Mouse (Mus musculus) myocyte (in vitro differentiated cells): ENCODE data around the gene Mettl27. TPM values are rescaled to one million over a fixed set of nuclear protein-coding genes. Genes with fewer than 3 reads are reported as not detected.

ENCODE experiments used
- H3K27me3 ChIP-seq: one replicate; pipeline ENCODE4 v1.6.1; 2011; ENCODE audit not compliant: control insufficient read depth, insufficient read depth, insufficient read length
- H3K36me3 ChIP-seq: one replicate; pipeline ENCODE4 v1.6.1; 2011; ENCODE audit not compliant: control insufficient read depth, insufficient read depth
- H3K4me2 ChIP-seq: one replicate; pipeline ENCODE4 v1.6.1; 2011; ENCODE audit warnings: low read depth, control low read depth
- H3K4me3 ChIP-seq: one replicate; pipeline ENCODE4 v1.5.1; 2011; ENCODE audit warnings: mild to moderate bottlenecking, control low read depth, moderate library complexity
- H3K79me2 ChIP-seq: one replicate; pipeline ENCODE4 v1.6.1; 2011; ENCODE audit not compliant: control insufficient read depth, insufficient read depth
- H3ac ChIP-seq: one replicate; pipeline ENCODE4 v1.6.1; 2011; ENCODE audit not compliant: control insufficient read depth, insufficient read length
- CEBPB ChIP-seq: IDR thresholded peaks from 2 replicates; pipeline ENCODE4 v1.6.1; 2011; ENCODE audit warnings: mild to moderate bottlenecking, moderate library complexity; ENCODE audit not compliant: poor library complexity, insufficient read depth, severe bottlenecking
- E2F4 ChIP-seq: IDR thresholded peaks from one replicate; pipeline ENCODE4 v1.6.1; 2011; ENCODE audit warnings: mild to moderate bottlenecking, control low read depth, moderate library complexity; ENCODE audit not compliant: insufficient read depth
- MAX ChIP-seq: IDR thresholded peaks from one replicate; pipeline ENCODE4 v1.6.1; 2011; ENCODE audit warnings: low read depth, mild to moderate bottlenecking, control low read depth
- MYOD1 ChIP-seq, 3 experiments: IDR thresholded peaks; one replicate each; pipeline ENCODE4 v1.6.1; 2011; ENCODE audit warnings: control low read depth in 2 of 3, low read depth in 2 of 3, mild to moderate bottlenecking in 2 of 3, moderate library complexity in 1 of 3; ENCODE audit not compliant: insufficient read length in 2 of 3, control insufficient read depth in 1 of 3
- MYOG ChIP-seq, 3 experiments: IDR thresholded peaks; one replicate each; pipeline ENCODE4 v1.6.1; 2011; ENCODE audit warnings: control low read depth in 2 of 3, low read depth in 2 of 3, mild to moderate bottlenecking in 2 of 3; ENCODE audit not compliant: insufficient read length in 2 of 3, control insufficient read depth in 1 of 3, insufficient read depth in 1 of 3
- POLR2A ChIP-seq: IDR thresholded peaks from one replicate; pipeline ENCODE4 v1.6.1; 2011; ENCODE audit warnings: low read depth, mild to moderate bottlenecking, control low read depth, moderate library complexity; ENCODE audit not compliant: insufficient read length
- POLR2AphosphoS2 ChIP-seq: IDR thresholded peaks from one replicate; pipeline ENCODE4 v1.6.1; 2011; ENCODE audit warnings: low read depth, control low read depth; ENCODE audit not compliant: insufficient read length
- REST ChIP-seq: IDR thresholded peaks from one replicate; pipeline ENCODE4 v1.6.1; 2011; ENCODE audit warnings: mild to moderate bottlenecking, control low read depth, moderate library complexity; ENCODE audit not compliant: insufficient read depth, insufficient read length
- SRF ChIP-seq: IDR thresholded peaks from one replicate; pipeline ENCODE4 v1.6.1; 2011; ENCODE audit warnings: low read depth; ENCODE audit not compliant: control insufficient read depth, insufficient read length
- TCF12 ChIP-seq: IDR thresholded peaks from one replicate; pipeline ENCODE4 v1.6.1; 2011; ENCODE audit warnings: mild to moderate bottlenecking, control low read depth; ENCODE audit not compliant: poor library complexity, insufficient read depth, severe bottlenecking
- TCF3 ChIP-seq: IDR thresholded peaks from one replicate; pipeline ENCODE4 v1.6.1; 2011; ENCODE audit warnings: low read depth, control low read depth; ENCODE audit not compliant: insufficient read length
- USF1 ChIP-seq: IDR thresholded peaks from one replicate; pipeline ENCODE4 v1.6.1; 2011; ENCODE audit warnings: low read depth, mild to moderate bottlenecking, control low read depth, moderate library complexity
- polyA plus RNA-seq: library from polyadenylated mRNA; unstranded; fragments of >200 nt; fragmentation: generic; extraction: Trizol; gene quantifications from one replicate; pipeline ENCODE4 v1.2.1, GENCODE M21; 2012; ENCODE audit warnings: missing spikeins

Gene Mettl27
- polyA plus RNA-seq, 1 experiment: 9.1 TPM

GRCm38 (mm10) chr5:134983771-134984170 is 51.6 kb downstream of the Mettl27 start:
- Histone ChIP-seq H3K4me3 (no peak overlapping the region), H3K36me3 (no peaks in the 10 kb centered on the region), H3ac (no peak overlapping the region), H3K79me2 (no peaks in the 10 kb centered on the region), H3K4me2 (no peak overlapping the region), H3K27me3 (peaks cover 37% of the 10 kb centered on the region)
- TF ChIP-seq REST: no peak
- TF ChIP-seq USF1: no peak
- no peak for TF ChIP-seq POLR2A
- no peak for TF ChIP-seq MAX
- TF ChIP-seq MYOG (IDR thresholded peaks at IDR 0.05; ENCODE audit: control insufficient read depth in 1 of 3, insufficient read depth in 1 of 3, insufficient read length in 2 of 3, low read depth in 2 of 3): no peak
- no peak for TF ChIP-seq CEBPB

- no peak within 1 kb of the TSS for H3K4me2 ChIP-seq
- no peak within 1 kb of the TSS for H3K4me3 ChIP-seq
- TF ChIP-seq TCF12: no peak
- no peak for TF ChIP-seq MAX
- no peak for TF ChIP-seq REST
- no peak for TF ChIP-seq MYOD1 (IDR thresholded peaks at IDR 0.05; ENCODE audit: control insufficient read depth in 1 of 3, insufficient read length in 2 of 3, low read depth in 2 of 3)
- no peak for TF ChIP-seq TCF3
- no peak for TF ChIP-seq USF1
- no peak for TF ChIP-seq E2F4
- TF ChIP-seq POLR2A: no peak
- TF ChIP-seq POLR2AphosphoS2: no peak
- TF ChIP-seq SRF: no peak
- TF ChIP-seq MYOG (IDR thresholded peaks at IDR 0.05; ENCODE audit: control insufficient read depth in 1 of 3, insufficient read depth in 1 of 3, insufficient read length in 2 of 3, low read depth in 2 of 3): no peak
- no peak for TF ChIP-seq CEBPB
These were observed 53.6 kb downstream of the Mettl27 start, which contains the start of gene Cldn3 for GRCm38 (mm10) chr5:134985633-134986297. Gene Cldn3, plus strand, starts transcription at chr5:134986214.

GRCm38 (mm10) chr5:134986298-134987268 is 54.4 kb downstream of the Mettl27 start:
- no peaks in the 10 kb centered on the region for H3K36me3 ChIP-seq
- peaks cover 37% of the 10 kb centered on the region for H3K27me3 ChIP-seq
- TF ChIP-seq REST (no peak), CEBPB (no peak), POLR2AphosphoS2 (no peak), TCF12 (no peak), MYOG (IDR thresholded peaks at IDR 0.05; ENCODE audit: control insufficient read depth in 1 of 3, insufficient read depth in 1 of 3, insufficient read length in 2 of 3, low read depth in 2 of 3) (no peak), TCF3 (no peak), E2F4 (no peak), POLR2A (no peak), USF1 (no peak), MAX (no peak), MYOD1 (IDR thresholded peaks at IDR 0.05; ENCODE audit: control insufficient read depth in 1 of 3, insufficient read length in 2 of 3, low read depth in 2 of 3) (no peak), SRF (no peak)
- no peak overlapping the region for H3K4me2 ChIP-seq
- peak overlapping the region; percentile 50 for H3ac ChIP-seq
- no peaks in the 10 kb centered on the region for H3K79me2 ChIP-seq
- H3K4me3 ChIP-seq: no peak overlapping the region

More at GRCm38 (mm10) chr5:134985633-134986297, 53.6 kb downstream of the Mettl27 start, which contains the start of gene Cldn3:
- Histone ChIP-seq H3K27me3 (peaks cover 37% of the 10 kb centered on the region), H3K79me2 (no peaks in the 10 kb centered on the region), H3ac (peak within 1 kb of the TSS; percentile 50), H3K36me3 (no peaks in the 10 kb centered on the region)

- Histone ChIP-seq H3K4me3 (no peak overlapping the region), H3K79me2 (no peaks in the 10 kb centered on the region), H3K36me3 (no peaks in the 10 kb centered on the region), H3K27me3 (peaks cover 37% of the 10 kb centered on the region), H3ac (no peak overlapping the region), H3K4me2 (no peak overlapping the region)
- TF ChIP-seq POLR2AphosphoS2 (no peak), TCF12 (no peak), SRF (no peak), MAX (no peak), CEBPB (no peak)
These were observed 57.0 kb downstream of the Mettl27 start for GRCm38 (mm10) chr5:134989166-134989565.
